Mouse (Mus musculus): ENCODE data around the gene Sh3kbp1.

The Sh3kbp1 gene

DNA sequence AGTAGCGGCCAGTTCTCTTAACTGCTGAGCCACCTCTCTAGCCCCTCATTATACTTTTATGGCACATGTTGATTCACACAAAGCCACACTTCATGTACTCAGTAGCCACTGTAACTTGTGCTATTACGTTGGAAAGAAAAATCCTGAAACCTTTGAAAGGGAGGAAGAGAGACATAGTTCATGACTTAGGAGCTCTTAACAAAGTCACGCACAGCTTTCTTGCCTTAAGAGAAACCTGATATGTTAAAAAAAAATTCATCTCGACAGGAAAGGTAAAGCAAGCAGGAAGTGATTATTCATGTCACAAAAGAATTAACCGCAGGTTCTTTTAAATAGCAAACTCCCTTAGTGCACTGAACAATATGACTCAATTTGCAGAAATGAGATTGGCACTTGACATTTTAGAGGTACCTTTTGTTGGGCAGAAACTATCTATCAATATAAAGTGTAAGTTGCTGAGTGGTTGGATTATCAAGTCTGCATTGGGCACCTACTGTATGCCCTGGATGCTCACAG, 51.3 kb downstream of the Sh3kbp1 start:
- peak; percentile 84 for DNase-seq (ENCODE audit: low read depth)

DNA sequence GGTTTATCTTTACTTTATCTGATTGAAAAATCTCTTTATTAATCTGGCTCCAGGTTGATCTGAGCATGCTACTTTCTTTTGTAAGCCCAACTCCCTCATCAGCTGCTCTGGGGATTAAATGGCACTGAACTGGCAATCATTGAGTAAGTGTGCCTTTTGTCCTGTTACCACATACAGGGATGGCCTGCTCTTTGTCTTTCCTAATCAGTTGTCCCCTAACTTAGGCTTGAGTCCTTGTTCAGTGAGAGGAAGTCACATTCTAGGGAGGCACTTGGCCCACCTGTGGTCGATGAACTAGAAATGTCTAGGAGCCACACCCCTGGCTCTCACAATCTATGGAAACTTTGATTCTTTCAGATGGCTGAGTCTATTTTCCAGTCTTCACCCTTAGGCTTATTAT, 58.4 kb downstream of the Sh3kbp1 start:
- DNase-seq (ENCODE audit: low read depth): no peak

DNA sequence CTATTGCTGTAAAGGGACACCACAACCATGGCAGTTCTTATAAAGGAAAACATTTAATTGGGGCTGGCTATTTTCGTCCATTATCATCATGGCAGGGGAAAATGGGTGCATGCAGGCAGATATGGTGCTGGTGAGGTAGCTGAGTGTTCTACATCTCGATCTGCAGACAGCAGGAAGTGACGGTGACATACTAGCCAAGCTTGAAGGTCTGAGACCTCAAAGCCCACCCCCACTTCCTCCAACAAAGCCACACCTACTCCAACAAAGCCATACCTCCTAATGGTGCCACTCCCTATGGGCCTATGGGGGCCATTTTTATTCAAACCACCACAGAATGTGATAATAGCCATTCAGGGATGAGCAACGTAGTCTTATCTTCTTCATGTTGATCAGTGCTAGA, 59.8 kb downstream of the Sh3kbp1 start:
- DNase-seq (ENCODE audit: low read depth): peak; percentile 32

DNA sequence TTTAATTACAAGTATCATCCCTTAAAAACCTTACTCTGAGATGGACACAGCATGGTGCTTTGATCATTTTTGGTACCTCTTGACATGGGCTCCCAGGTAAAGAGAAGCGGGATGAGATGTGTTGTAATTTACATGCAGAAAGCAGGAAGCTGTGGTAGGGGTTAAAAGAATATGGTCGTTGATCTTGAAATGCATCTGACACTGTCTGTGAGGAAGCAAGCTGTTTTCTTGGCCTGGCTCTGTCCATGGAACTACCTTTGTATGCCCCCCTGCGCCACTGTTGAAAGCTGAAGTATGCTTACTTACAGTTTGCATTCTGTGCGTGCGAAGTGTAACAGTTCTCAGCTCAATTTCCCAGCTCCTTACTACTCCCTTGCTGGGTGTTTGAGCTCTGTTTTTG, 61.6 kb downstream of the Sh3kbp1 start:
- DNase-seq (ENCODE audit: low read depth): no peak

DNA sequence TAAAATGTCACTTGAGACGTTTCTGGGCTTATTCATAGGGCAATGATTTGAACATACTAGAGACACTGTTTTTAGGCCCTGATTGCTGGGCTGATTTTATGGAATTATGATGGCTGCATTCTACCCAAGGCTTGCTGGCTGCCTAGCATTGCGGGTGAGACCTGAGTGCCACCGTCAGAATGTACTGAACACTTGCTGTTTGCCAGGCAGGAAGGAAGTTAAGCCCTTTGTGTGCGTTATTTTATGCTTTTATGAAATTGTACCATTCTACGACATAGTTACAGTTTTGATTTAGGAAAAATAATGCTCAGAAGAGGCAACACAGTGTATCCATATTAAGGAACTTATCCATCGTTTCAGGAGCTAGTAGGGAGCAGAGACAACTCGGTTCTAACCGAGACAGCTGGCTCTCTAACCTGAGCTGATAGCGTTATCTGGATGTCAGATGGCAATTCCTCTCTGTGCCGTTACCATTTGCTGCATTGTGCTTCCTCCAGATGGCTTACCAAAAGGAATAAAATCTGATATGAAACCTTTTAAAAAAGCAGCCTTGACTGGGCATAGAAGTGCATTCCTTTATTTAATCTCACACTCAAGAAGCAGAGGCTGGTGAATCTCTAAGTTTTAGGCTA, 62.8 kb downstream of the Sh3kbp1 start:
- peak; percentile 18 for DNase-seq (ENCODE audit: low read depth)

DNA sequence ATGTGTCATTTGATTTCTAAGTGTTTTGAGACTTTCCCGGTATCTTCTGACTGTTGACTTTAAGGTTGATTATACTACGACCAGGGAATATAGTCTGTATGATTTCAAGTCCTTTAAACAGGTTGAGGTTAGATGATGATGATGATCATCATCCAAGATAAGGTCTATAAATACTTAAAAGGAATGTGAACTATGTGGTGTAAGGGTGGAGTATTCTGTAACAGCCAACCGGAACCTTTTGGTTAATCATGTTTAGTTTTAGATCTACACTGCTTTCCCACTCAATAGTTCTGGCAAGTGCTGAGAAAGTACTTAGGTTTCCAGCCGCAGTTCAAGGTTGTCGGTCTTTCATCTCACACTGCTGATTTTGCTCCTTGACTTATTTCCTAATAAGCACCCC, 66.1 kb downstream of the Sh3kbp1 start:
- no peak for DNase-seq (ENCODE audit: low read depth)

DNA sequence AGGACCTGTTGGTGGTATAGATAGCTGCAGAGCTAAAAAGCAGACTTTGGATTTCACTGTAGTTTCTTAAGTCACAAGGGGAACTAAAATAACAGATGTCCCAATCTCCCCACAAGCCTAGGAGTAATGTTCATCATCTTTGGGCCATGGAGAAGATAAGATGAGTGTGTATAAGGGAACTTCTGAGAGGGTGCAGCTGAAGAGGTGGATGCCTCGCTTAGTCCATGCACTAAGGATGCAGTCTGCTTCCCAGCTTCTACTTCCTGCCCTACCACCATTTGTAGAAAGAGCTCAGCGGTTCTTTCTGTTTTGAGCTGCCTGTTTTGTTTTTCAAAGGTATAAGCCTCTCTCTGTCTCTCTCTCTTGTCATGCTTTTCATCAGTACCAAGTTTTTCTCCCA, 69.5 kb downstream of the Sh3kbp1 start:
- peak; percentile 56 for DNase-seq (ENCODE audit: low read depth)

DNA sequence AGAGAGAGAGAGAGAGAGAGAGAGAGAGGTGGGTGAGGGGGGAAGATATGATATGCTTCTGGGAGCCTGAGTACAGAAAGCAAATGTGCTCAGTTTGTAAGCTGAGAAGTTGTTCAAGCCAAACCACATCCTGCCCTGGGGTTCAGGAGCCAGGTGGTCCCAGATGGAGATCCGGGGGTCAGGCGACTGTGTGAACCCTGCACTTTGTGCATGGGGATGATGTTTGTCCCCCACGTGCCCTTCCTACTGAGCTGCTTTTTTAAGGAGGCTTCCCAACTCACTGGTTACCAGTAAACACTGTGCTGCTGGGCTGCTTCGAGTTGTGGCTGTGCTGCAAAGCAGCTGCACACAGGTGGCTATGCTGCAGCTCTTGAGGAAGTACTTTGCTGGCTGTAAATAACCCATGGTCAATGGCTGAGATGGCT, 70.0 kb downstream of the Sh3kbp1 start:
- DNase-seq (ENCODE audit: low read depth): peak; percentile 75

DNA sequence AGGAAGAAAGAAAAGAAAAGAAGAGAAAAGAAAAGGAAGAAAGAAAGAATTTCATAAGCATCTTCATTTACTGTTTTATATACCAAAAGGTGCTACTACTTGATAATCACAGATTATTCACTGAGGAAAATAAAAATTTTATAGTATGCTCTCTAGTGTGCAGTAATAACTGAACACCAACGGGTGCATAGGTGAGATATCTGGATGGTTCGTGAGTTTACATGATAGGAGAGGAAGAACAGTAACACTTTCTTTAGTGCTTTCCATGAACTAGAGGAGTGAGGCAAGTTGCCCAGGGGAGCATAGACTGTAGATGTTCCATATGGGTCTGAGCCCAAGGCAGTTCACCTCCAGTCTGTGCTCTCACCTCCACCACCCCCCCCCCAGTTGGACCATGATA, 75.8 kb downstream of the Sh3kbp1 start:
- DNase-seq (ENCODE audit: low read depth): no peak

DNA sequence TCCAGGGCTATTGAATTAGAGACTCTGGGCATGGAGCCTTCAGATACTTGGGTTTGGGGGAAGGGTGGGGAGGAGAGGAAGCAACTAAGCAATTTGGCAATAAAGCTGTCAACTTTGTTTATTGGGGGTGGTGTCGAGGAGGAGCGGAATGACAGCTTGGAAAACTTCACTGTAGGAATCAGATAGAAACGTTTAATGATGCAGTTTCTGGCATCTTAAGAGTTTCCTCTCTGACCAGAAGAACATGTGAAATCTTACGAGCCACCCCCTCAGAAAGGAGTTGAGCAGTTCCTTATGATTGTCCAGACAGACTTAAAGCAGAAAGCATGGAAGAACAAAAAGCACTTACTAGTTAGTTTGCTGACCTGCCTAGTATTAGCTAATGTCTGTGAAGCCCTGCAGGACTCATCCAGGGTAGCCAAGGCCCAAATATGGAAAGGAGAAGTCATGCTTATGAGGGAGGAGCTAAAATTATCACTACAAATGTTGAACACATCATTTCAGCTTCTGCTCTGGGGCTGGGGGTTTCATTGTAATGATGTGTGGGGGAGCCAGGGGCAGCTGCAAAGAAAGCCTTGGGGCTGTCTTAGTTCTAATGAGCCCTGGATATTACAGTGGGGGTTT, 77.4 kb downstream of the Sh3kbp1 start:
- DNase-seq (ENCODE audit: low read depth): no peak

DNA sequence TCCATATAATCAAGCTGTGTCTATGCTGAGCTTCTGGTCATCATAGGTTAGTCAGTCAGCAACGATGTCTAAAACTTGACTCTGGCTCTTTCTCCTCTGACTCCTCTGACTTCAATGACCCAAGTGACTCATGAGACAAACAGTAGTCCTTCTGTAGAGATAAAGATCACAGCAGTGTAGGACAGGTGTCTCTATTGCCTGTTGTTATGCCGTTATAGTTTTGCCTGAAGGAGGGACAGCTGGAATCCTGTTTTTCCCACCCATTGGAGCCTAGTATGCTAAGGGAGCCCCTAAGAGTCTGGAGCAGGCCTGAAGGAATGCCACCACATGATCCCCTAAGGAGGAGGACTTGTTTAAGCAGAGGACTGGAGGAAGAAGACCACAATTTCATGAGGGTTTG, 78.3 kb downstream of the Sh3kbp1 start:
- no peak for DNase-seq (ENCODE audit: low read depth)

DNA sequence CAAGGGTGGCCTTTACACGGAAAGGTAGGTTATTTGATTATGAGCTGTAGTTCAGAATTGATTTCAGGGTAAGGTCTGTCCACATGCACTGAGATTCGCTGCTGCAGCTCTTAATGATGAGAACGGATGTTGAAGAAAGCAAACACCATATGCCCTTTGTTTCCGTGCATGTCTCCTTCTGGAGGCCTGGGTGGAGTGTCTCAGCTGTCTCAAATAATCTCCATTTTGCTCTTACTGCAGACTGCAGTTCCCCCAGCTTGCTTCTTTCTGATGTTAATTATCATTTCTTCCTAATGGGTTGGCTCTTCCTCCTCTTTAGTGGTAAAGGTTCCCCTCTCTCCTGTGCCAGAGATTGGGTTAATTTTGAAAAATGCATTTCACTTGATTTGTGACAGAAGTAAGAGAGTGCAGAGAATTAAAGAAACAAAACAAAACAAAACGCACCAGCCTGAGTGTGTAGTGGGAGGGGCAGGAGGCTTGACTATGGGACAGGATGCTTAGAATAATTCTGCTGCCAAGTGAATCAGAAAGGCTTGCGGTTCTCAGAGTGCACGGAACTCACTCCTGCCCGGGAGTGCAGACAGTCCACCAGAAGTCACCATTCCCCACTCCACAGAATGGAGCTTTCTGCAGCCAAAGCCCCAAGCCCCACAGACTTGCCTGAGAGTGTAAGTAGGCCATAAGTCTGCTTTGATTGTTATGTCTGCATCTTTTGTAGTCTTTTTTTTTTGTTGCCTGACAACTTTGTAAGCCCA, 81.2 kb downstream of the Sh3kbp1 start:
- DNase-seq (ENCODE audit: low read depth): no peak

DNA sequence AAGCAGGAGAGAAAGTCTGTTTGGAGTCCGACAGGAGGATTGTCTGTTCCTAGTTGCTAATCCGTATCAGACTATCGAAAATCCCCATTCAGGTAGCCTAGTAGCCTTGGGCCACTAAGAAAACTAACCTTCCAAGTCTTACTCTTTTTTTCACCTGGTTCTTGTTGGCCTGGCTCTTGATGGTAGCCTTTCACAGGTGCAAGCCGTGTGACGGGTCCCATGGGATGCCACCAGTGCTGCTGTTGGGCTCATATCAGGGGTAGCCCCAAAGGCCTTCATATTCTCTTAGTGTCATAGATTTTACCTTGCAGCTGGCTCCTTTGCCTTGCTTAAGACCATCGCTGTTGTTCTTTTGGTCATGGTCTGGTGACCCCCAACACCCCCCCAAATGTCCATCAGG, 82.2 kb downstream of the Sh3kbp1 start:
- no peak for DNase-seq (ENCODE audit: low read depth)

DNA sequence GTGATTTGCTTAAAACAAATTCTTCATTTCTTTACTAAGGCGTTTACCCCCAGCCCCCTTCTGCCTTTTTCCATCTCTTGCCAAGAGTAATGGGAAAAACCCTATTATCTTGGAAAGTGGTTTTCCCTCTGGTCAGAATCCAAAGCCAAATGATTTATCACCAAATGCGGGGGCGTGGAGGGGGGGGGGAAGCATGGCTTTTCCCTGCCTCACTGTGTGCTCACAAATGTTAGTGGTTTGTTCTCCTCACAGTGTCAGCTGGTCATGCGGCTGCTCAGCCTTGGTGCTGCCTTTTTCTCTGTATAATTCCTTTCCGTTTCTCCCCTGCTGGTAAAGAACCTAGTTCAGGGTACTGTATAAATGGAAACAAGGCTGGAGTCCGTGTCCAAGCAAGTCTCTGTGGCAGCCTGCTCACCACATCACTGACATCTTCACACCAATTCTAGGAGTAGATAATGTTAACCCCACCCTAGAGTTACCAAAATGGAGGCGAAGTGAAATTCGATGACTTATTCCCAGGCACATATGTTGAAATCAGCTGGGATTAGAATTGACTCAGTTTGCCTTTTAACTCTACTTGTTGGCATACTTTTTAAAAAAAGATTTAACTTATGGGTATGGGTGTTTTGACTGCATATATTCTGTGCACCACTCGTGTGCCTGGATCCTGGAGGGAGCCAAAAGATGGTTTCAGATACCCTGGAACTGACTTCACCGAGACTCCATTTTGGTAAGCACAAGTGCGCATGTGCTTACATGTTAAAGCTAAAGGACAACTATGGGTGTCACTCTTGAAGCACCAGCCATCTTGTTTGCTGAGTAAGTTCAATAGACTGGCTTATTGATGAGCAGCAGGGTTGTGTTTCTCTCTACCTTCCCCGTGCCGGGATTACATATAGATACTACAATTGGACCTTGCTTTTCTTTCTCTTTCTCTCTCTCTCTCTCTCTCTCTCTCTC, 84.3 kb downstream of the Sh3kbp1 start:
- DNase-seq (ENCODE audit: low read depth): no peak

DNA sequence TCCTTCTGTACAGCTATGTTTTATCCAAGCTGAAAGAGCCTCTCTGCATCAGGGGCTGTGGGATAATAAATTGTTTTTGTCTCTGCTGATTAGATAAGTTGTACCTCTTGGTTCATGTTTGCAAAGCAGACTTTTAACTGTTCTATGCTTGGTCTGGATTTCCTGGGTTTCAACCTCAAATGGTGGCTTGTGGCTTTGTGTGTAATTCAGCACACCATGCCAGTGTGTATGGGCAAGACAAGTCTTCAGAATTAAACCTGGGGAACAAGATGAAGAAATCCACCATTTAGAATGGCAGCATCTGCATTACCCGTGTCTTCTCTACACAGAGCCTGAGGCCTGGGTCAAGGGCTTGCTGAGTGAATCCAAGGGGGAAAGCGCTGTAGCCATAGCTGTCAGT, 86.1 kb downstream of the Sh3kbp1 start:
- peak; percentile 59 for DNase-seq (ENCODE audit: low read depth)

DNA sequence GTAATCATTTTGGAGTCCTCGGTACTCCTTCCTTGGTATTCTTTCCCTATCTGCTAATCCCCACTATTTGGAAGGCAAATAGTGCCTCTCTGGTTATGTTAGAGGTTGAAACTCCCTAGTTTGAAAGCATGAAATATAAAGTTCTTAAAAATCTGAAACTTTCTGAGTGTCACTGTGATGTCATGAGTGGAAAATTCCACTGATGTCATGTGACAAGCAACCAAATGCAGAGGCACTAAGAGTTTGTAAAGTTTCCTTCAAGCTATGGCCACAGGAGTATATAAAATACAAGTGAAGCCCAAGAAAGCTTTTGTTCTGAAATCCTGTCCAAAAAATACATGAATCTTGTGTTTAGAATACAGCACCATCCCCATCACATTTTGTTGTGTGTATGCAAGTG, 94.3 kb downstream of the Sh3kbp1 start:
- DNase-seq (ENCODE audit: low read depth): no peak

DNA sequence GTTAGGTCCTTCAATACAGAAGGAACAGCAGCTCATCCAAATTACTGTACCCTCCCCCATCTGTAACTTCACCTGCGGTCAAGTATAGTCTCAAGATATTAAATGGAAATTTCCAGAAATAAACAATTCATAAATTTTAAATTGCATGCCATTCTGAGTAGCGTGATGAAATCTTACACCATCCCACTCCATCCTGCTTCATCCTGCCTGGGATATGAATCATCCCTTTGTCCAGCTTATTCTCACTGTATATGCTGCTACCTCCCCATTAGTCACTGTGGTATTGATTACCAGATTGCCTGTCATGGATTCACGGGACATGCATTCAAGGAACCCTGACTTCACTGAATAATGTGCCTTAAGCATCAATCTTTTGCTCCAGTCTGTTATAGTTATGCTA, 104.3 kb downstream of the Sh3kbp1 start:
- no peak for DNase-seq (ENCODE audit: low read depth)

DNA sequence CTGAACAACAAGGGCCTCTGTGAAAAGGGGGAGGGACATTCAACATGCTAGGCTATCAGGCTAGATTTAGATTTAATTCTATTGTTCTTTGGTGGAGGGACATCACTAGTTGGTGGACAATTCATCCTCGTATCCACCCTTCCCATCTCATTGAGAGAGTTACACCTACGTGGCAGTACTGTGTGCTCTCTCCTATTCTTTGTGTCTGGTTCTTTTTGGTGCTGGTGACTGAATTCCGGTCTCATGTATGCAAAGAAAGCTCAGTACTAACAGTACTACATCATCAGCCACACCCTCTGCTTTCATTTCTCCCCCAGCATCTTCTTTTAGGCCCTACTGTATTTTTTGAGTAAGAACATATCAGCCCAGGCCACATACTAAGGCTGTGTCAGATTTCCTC, 105.8 kb downstream of the Sh3kbp1 start:
- DNase-seq (ENCODE audit: low read depth): no peak

DNA sequence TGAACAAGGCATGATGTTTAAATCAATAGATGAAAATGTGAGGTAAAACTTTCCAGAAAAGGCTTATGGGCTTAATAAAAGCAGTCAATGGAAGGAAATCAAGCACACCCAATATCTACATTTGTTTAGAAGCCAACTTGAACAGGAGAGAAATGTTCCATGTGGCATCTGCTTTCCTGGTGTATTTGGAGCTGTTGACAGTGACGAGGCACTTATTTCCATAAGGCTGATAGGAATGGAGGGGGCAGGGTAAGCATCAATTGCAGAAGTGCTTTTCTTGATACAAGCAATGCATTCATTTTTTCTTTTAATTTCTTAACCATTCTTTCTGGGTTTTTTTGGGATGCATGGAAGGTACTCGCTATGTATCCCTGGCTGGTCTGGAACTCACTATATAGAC, 106.9 kb downstream of the Sh3kbp1 start:
- no peak for DNase-seq (ENCODE audit: low read depth)

DNA sequence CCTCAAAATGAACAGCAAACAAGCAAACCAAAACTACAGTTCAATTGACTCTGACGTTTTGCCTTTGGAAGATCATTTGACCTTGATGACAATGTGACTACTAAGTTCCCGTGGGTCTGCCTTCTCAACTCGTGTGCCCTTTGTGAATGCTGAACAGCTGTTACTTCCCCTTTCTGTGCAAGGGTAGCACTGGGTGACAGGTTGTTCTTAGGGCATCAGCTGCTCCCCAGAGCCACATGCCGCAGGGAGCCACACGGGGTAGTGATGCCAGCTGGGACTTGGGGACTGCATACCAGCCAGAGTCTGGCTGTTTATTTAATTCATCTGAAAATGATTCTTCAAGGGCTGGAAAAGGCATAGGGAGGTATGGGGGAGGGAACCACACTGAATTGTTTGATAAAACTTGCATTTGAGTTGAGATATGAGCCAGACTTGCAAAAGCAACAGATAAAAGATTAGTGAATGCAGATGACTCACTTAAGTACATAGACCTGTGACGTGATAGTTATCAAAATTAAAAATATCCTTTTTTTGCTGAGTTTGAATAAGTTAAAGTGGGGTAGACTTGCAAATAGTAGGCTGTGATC, 108.5 kb downstream of the Sh3kbp1 start:
- peak; percentile 73 for DNase-seq (ENCODE audit: low read depth)

DNA sequence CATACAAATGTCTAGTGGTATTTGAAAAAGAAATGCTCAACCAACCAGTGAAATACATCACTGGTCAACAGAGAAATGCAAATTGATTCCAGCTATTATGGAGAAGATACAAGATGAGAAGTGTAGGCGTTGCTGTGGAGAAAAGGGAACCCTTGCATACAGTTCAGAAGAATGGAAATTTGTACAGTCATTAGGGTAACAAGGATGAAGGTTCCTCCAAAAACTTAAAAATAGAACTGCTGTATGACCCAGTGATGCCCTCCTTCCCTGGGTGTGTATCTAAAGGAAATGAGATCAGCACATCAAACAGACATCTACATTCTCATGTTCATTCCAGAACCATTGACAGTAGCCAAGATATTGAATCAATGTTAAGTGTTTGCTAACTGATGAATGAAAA, 110.3 kb downstream of the Sh3kbp1 start:
- no peak for DNase-seq (ENCODE audit: low read depth)

DNA sequence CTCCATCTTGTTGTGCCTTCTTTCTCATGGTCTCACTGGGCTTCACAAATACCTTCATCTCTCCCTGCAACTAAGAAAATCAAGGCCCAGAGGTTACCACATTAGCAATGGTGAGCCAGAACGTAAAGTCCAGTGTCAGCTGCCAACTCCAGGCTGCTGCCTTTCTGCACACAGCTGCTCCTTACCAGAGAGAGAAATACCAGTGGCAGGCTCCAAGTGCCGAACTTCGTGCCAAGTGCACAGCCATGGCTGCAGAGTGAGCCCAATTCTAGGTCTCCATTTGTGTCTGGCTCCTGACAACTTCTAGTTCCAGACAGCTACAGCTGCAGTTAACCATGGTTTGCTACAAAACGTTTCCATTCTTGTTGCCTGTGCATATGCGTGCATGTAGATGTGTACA, 117.0 kb downstream of the Sh3kbp1 start:
- DNase-seq (ENCODE audit: low read depth): no peak
